Mouse (Mus musculus): ENCODE data around the gene Plaur.
"Not testable (repeated sequence)": the region's sequence is repeated elsewhere in the genome, so short reads cannot be mapped to it uniquely, and the experiment has no call there.

Gene Plaur

GRCm38 (mm10) chr7:24516319-24516718 lies 54.0 kb downstream of the Plaur start:
- DNase-seq: not testable (repeated sequence)

GRCm38 (mm10) chr7:24517077-24517476 lies 54.8 kb downstream of the Plaur start:
- no peak for DNase-seq

GRCm38 (mm10) chr7:24517654-24518053 lies 55.4 kb downstream of the Plaur start:
- DNase-seq: no peak

GRCm38 (mm10) chr7:24519130-24519529 lies 56.8 kb downstream of the Plaur start:
- DNase-seq: no peak

GRCm38 (mm10) chr7:24520054-24520453 lies 57.8 kb downstream of the Plaur start:
- not testable (repeated sequence) for DNase-seq

- DNase-seq: no peak
Measured at GRCm38 (mm10) chr7:24522805-24523204, 60.5 kb downstream of the Plaur start.

- DNase-seq: no peak
Measured at GRCm38 (mm10) chr7:24523723-24524122, 61.4 kb downstream of the Plaur start.

GRCm38 (mm10) chr7:24524978-24525377 lies 62.7 kb downstream of the Plaur start:
- DNase-seq: no peak

Data from cerebellum, adult 9-10 months (tissue).